Mouse (Mus musculus) cortical plate, adult 2 months (tissue): ENCODE results near the gene Eno3. TPM values are rescaled to one million over a fixed set of nuclear protein-coding genes. Genes with fewer than 3 reads are reported as not detected.
A peak's percentile ranks its signal among the peaks of the same experiment; 100 is the strongest.

Source experiments
- H3K27ac ChIP-seq: fragments of 200-500 bp; 2 replicates; pipeline ENCODE4 v1.5.1; 2012; ENCODE audit warnings: low read length, control low read depth, inconsistent platforms; ENCODE audit not compliant: insufficient read depth
- H3K4me1 ChIP-seq: fragments of 200-500 bp; 2 replicates; pipeline ENCODE4 v1.6.1; 2011; ENCODE audit warnings: low read length; ENCODE audit not compliant: control insufficient read depth, insufficient read depth
- H3K4me3 ChIP-seq: fragments of 200-500 bp; 2 replicates; pipeline ENCODE4 v1.5.1; 2011; ENCODE audit warnings: mild to moderate bottlenecking, low read length, control low read depth; ENCODE audit not compliant: insufficient read depth
- CTCF ChIP-seq: fragments of 200-500 bp; IDR thresholded peaks from 2 replicates; pipeline ENCODE4 v1.5.1; 2011; ENCODE audit warnings: mild to moderate bottlenecking, control low read depth, low read length; ENCODE audit not compliant: insufficient read depth; ENCODE audit errors: extremely low read depth
- POLR2A ChIP-seq: fragments of 200-500 bp; IDR thresholded peaks from 2 replicates; pipeline ENCODE4 v1.6.1; 2011; ENCODE audit warnings: mild to moderate bottlenecking, low read length, control low read depth; ENCODE audit not compliant: insufficient read depth; ENCODE audit errors: extremely low read depth
- polyA plus RNA-seq: library from polyadenylated mRNA; depleted of rRNA; stranded (reverse); fragments of >200 nt; gene quantifications from 2 replicates; pipeline ENCODE4 v1.2.3, GENCODE M21; 2012

Gene Eno3
- polyA plus RNA-seq, 1 experiment, result 26.6 TPM

DNA sequence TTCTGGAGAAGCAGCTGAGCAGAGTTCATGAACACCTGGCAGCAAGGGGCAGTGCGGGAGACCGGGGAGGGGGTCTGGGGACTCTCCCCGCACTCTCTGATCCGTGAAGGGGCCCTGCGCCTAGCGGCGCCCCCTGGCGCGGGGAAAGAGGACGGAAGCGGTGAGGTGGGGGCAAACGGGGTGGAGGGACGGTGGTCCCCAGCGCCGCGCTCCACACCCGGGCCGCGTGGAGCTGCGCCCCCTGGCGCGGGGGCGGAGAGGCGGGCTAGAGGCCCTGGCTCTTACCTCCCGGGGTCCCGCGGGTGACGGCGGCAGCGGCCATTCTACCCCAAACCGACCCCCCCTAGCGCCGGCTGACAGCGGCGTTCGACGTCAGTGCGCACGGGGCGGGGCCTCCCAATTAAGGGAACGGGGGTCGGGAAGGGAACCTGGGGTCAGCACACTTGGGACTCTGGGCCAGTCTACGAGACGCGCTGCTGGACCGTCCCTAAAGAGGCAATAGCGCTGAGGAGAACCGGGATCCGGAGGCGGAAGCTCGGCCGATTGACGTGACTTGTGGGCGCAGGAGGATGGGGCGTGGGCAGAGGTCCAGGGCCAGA is 30.7 kb downstream of the Eno3 start, which contains the start of gene Camta2:
TSS of gene Camta2 (minus strand) at position 505 of the 599 bp plus-strand sequence.
- peak within 1 kb of the TSS; percentile 87 for H3K4me3 ChIP-seq
- peaks cover 6% of the 10 kb centered on the region for H3K4me1 ChIP-seq
- 0 out of 2 replicates have a peak, but pooled peaks have one; percentile 14 for TF ChIP-seq CTCF
- TF ChIP-seq POLR2A, result peak; percentile 79; the same call in 1 of the 2 replicates
- H3K27ac ChIP-seq, result peak within 1 kb of the TSS; percentile 92

DNA sequence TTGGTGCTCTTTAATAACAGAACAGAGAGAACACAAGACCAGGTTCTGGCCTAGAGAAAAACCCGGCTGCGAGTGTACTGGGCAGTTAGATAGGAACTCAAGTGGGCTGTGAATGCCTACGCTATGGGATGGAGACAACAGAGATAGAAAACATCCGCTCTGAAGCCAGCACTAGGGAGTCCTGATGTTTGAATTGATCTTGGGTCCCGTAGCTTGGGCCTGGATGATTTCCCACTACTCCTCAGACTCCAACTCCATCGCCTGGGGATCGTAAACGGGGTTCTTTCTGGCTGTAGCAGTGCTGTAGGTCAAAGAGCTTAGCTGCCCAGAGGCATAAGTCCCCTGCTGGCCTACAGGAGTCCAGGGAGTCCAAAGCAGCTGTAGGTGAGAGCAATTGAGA is 31.4 kb downstream of the Eno3 start:
- peaks cover 4% of the 10 kb centered on the region for H3K4me1 ChIP-seq
- peak overlapping the region; percentile 87 for H3K4me3 ChIP-seq
- TF ChIP-seq POLR2A (no peak), CTCF (no peak)
- peak overlapping the region; percentile 92 for H3K27ac ChIP-seq

DNA sequence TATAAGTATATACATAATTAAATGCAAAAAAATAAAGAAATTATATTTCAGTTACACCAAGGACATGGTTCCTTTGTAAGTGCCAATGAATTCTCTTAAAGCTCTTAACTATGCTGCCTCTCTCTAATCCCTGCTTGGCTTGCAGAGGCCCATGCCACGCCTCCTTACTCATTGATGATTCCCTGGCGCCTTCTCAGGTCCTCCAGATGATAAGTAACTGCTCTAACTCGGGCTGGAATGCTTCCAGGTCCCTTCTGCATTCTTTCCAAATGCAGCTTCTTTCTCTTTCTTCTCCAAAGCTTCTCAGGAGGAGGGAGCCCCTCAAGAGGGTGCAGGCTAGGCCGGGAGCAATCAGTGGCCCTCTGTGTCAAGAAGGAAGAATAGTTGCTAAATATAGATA is 32.6 kb downstream of the Eno3 start:
- no peak for TF ChIP-seq CTCF
- no peak for TF ChIP-seq POLR2A
- Histone ChIP-seq H3K4me3 (no peak overlapping the region), H3K4me1 (peaks cover 4% of the 10 kb centered on the region), H3K27ac (no peak overlapping the region)

DNA sequence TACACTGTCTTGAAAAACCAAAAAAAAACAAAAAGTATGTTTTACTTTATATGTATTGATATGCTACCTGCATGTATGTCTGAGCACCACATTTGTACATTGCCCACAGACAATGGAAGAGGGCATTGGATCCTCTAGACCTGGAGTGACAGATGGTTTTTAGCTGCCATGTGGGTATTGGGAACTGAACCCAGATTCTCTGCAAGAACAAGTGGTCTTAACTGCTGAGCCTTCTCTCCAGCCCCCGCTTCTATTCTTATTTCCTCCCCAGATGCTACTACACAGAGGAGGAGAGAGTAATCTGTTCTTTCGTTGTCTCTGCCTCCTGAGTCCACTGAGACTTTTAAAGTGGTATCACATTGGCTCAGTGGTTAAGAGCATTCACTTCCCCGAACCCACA is 36.5 kb downstream of the Eno3 start:
- Histone ChIP-seq H3K27ac (no peak overlapping the region), H3K4me1 (peaks cover 2% of the 10 kb centered on the region), H3K4me3 (no peak overlapping the region)
- TF ChIP-seq POLR2A (no peak), CTCF (no peak)

DNA sequence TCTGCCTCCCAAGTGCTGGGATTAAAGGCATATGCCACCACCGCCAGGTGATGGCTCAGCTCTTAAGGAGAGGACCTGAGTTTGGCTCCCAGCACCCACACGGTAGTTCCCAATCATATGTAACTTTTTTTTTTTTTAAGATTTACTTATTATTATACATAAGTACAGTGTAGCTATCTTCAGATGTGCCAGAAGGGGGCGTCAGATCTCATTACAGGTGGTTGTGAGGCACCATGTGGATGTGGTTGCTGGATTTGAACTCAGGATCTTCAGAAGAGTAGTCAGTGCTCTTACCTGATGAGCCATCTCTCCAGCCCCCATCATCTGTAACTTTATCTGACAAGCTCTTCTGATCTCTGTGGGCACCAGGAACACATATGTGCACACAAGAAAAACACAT is 40.4 kb downstream of the Eno3 start:
- Histone ChIP-seq H3K4me3 (no peak overlapping the region), H3K27ac (no peak overlapping the region), H3K4me1 (peaks cover 2% of the 10 kb centered on the region; the same call in 1 of the 2 replicates)
- TF ChIP-seq POLR2A (no peak), CTCF (no peak)

DNA sequence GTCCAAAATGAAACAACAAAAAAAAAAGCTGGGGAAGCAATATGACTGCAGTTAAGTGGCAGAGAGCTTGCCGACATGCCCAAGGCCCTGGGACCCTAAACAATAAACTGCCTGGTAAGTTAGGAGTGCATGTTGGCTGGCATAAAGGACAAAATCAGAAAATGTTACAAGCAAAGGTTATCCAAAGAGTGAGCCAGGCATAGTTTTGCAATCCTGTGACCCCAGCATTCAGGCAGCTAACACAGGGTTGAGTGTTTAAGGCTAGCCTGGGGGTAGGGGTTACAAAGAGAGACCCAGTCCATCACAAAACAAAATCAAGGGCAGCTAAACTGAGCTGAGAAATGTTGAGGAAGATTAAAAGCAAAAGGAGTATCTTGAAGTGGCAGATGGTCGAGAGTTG is 42.0 kb downstream of the Eno3 start:
- peaks cover 2% of the 10 kb centered on the region; the same call in 1 of the 2 replicates for H3K4me1 ChIP-seq
- TF ChIP-seq POLR2A (no peak), CTCF (no peak)
- no peak overlapping the region; the same call in 1 of the 2 replicates for H3K4me3 ChIP-seq
- H3K27ac ChIP-seq, result no peak overlapping the region

DNA sequence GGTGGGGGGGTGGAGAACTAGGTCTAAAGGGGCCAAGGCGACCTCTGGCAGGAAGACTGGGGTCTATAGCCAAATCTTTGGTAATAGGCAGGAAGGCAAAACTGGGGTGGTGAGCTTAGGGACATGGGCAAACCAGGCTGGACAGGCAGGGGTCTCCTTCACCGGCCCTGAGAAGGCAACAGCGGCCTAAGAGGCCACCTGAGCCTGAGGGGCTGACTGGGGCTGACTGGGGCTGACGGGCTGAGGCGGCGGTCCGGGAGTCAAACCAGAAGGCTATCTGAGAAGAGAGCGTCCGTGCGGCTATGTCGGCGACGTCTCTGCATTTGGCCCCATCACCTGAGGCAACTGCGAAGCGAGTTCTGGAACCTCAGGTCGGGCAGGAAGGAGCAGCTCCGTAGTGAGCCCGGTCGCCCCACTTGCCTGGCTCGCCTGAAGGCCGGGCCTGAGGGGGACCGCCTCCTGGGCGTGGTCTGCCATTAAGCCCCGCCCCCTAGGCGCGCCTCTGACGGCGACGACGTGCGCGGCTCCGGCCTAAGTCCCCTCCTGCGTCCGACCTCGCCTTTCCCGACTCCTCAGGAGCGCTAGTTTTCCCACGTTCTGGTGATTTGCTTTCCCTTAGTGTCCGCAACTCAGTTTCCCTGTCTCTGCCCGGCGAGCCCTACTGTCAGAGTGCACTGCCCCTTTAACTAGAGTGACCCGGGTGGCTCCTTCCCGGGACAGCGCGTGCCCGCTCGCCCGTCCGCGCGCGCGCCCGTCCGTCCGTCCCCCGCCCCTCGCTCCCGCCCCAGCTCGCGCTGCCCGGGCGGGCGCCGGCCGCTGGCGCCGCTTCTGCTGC is 42.9 kb downstream of the Eno3 start, which contains the start of the genes Inca1 and Kif1c:
TSS of gene Inca1 (minus strand) at position 434 of the 835 bp plus-strand sequence.
TSS of gene Kif1c (plus strand) at position 827 of the 835 bp plus-strand sequence.
- Histone ChIP-seq H3K27ac (peak within 1 kb of the TSS; percentile 88), H3K4me1 (peaks cover 2% of the 10 kb centered on the region; the same call in 1 of the 2 replicates), H3K4me3 (peak within 1 kb of the TSS; percentile 84)
- TF ChIP-seq POLR2A (peak; percentile 92), CTCF (no peak)

DNA sequence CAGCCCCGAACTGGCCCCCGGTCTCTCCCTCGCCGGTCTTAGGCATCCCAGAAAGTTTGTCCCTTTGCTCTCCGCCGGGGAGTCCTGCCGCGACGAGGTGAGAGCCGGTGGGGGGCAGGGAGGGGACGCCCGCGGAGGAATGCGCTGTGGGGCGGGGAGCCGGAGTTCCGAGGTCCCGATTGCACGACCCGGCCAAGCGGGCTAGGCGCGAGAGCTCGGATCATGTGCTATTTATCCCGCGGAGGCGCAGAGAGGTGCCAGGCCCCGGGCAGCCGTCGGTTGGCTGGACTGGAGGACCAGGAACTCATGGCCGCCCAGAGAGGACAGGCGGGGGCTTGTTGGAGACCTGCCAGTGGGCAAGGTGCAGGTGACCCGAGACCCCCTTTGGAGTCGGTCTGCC is 43.6 kb downstream of the Eno3 start:
- peak overlapping the region; percentile 84 for H3K4me3 ChIP-seq
- H3K27ac ChIP-seq, result peak overlapping the region; percentile 87
- TF ChIP-seq CTCF (no peak), POLR2A (no peak)
- peaks cover 2% of the 10 kb centered on the region; the same call in 1 of the 2 replicates for H3K4me1 ChIP-seq

DNA sequence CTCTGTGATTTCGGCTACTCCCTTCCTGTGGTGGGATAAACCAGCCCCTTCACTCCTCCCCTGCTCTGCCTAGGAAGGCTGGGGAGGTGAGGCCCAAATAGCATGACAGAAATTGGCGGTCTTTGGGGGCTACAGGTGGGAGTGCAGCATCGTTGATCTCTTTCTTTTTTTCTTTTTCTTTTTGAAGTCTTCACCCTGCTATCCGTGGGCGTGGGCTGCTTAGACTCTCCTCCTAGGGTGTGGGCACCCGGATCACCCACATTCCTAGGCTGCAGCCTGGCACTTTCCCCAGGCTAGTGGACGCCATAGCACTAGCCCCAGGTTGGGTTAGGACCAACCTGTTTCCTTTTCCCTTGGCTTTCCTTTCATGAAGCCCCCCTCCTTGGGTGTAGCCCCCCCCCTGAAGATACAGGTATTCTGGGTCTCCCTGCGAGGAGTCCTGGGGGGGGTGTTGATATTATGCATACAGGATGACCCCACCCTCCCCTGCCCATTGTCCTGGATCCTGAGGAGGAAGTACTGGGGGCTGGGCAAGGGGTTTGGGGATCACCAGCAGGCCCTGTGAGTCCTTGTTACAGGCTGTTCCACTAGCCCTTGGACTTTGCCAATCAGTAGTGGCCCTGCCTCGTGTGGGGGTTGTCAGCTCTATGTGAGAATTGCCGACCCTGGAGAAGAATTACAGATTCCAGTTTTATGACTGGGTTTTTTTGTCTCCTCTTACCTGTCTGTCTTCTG is 44.4 kb downstream of the Eno3 start:
- Histone ChIP-seq H3K4me1 (peaks cover 2% of the 10 kb centered on the region; the same call in 1 of the 2 replicates), H3K27ac (peak overlapping the region; percentile 87), H3K4me3 (peak overlapping the region; percentile 84)
- no peak for TF ChIP-seq CTCF
- TF ChIP-seq POLR2A, result no peak
